Mouse (Mus musculus) spleen, adult 2 months (tissue): ENCODE data around the gene Sh3d21.

ENCODE experiments used
- CTCF ChIP-seq: fragments of 200-500 bp; IDR thresholded peaks from 2 replicates; pipeline ENCODE4 v1.5.1; 2011; ENCODE audit warnings: mild to moderate bottlenecking, inconsistent platforms; ENCODE audit not compliant: insufficient read depth, insufficient read length, insufficient replicate concordance; ENCODE audit errors: extremely low read depth
- POLR2A ChIP-seq: fragments of 200-500 bp; IDR thresholded peaks from 2 replicates; pipeline ENCODE4 v1.6.1; 2011; ENCODE audit warnings: low read depth, low read length, inconsistent platforms

DNA sequence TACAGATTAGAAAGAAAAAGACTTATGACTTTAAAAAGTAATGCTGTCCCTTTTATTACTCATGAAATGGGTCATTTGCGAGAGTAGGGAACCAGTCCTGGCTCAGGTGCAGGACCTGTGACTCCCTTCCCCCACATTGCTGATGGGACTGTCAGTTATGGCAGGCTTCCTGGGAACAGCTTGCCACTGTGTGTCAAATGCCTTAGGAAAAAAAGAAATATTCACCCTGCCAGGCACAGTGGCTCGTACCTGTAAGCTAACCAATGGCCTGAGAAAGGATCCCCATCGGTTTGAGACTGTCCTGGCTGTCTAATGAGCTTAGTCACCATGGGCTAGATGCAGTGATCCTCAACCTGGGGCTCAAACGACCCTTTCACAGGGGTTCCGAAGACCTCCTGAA lies 43.2 kb downstream of the Sh3d21 start:
- TF ChIP-seq POLR2A (no peak), CTCF (no peak)
